Mouse (Mus musculus) stomach, embryonic 15.5 days (tissue): ENCODE results near the gene Ak9. TPM values are rescaled to one million over a fixed set of nuclear protein-coding genes. Genes with fewer than 3 reads are reported as not detected.
A peak's percentile ranks its signal among the peaks of the same experiment; 100 is the strongest.

ENCODE experiments used
- ATAC-seq: fragments of 200-750 bp; cut with Nextera tagmentation; 2 replicates; pipeline ENCODE4 v1.8.0; 2017; ENCODE audit warnings: low read depth, moderate number of reproducible peaks, moderate TSS enrichment; ENCODE audit not compliant: insufficient read depth, low FRiP score
- H3K27ac ChIP-seq: fragments of 300-500 bp; sonication (generic); 2 replicates; pipeline ENCODE4 v1.5.1; 2015; ENCODE audit warnings: mild to moderate bottlenecking, inconsistent platforms
- H3K27me3 ChIP-seq: fragments of 300-500 bp; sonication (generic); replicated peaks from 2 replicates; pipeline ENCODE4 v1.6.1; 2015; ENCODE audit warnings: inconsistent platforms
- H3K36me3 ChIP-seq: fragments of 300-500 bp; sonication (generic); 2 replicates; pipeline ENCODE4 v1.6.1; 2015; ENCODE audit warnings: inconsistent platforms
- H3K4me1 ChIP-seq: fragments of 300-500 bp; sonication (generic); 2 replicates; pipeline ENCODE4 v1.6.1; 2015; ENCODE audit warnings: inconsistent platforms
- H3K4me2 ChIP-seq: fragments of 300-500 bp; sonication (generic); 2 replicates; pipeline ENCODE4 v1.6.1; 2015; ENCODE audit warnings: mild to moderate bottlenecking, inconsistent platforms
- H3K4me3 ChIP-seq: fragments of 300-500 bp; sonication (generic); replicated peaks from 2 replicates; pipeline ENCODE4 v1.5.1; 2015; ENCODE audit warnings: inconsistent platforms
- H3K9ac ChIP-seq: fragments of 300-500 bp; sonication (generic); 2 replicates; pipeline ENCODE4 v1.6.1; 2015; ENCODE audit warnings: inconsistent platforms
- H3K9me3 ChIP-seq: fragments of 300-500 bp; sonication (generic); 2 replicates; pipeline ENCODE4 v1.6.1; 2016; ENCODE audit warnings: inconsistent platforms
- WGBS: fragments of 180-500 bp; shearing (Covaris S2); methylation state at CpG from one replicate; pipeline ENCODE4 v1.1.7; 2015; 5-methylcytosine and 5-hydroxymethylcytosine counted together
- polyA plus RNA-seq: library from polyadenylated mRNA; unstranded; fragments of >200 nt; fragmentation: Nextera tagmentation; extraction: Ambion mirVana; gene quantifications from 2 replicates; pipeline ENCODE4 v1.2.1, GENCODE M21; 2015

Ak9 gene
- polyA plus RNA-seq, 1 experiment from 2014 or later: 0.03 TPM

GRCm38 (mm10) chr10:41477278-41478181, 173.8 kb downstream of the Ak9 start:
- Histone ChIP-seq H3K4me1 (peaks cover 20% of the 10 kb centered on the region), H3K4me3 (peak overlapping the region; percentile 64), H3K36me3 (peaks cover 6% of the 10 kb centered on the region; the same call in 1 of the 2 replicates), H3K9ac (peak overlapping the region; percentile 56; the same call in 1 of the 2 replicates), H3K27ac (peak overlapping the region; percentile 89), H3K4me2 (peak overlapping the region; percentile 91), H3K27me3 (no peaks in the 10 kb centered on the region), H3K9me3 (no peaks in the 10 kb centered on the region)
- WGBS: 7% methylated on average over 20 of the region's 20 CpGs
- ATAC-seq: peak; percentile 61

- peaks cover 20% of the 10 kb centered on the region for H3K4me1 ChIP-seq
- WGBS: 83% methylated on average over 3 of the region's 3 CpGs
- H3K36me3 ChIP-seq: peaks cover 23% of the 10 kb centered on the region
- no peaks in the 10 kb centered on the region for H3K9me3 ChIP-seq
- no peak for ATAC-seq
- no peak overlapping the region for H3K4me3 ChIP-seq
- H3K27ac ChIP-seq: no peak overlapping the region
- H3K27me3 ChIP-seq: no peaks in the 10 kb centered on the region
- H3K4me2 ChIP-seq: no peak overlapping the region
- H3K9ac ChIP-seq: no peak overlapping the region
These were observed 176.2 kb downstream of the Ak9 start for GRCm38 (mm10) chr10:41479961-41480360.

GRCm38 (mm10) chr10:41480938-41481880, 177.4 kb downstream of the Ak9 start:
- H3K9me3 ChIP-seq: no peaks in the 10 kb centered on the region
- H3K4me2 ChIP-seq: no peak overlapping the region
- no peak overlapping the region for H3K4me3 ChIP-seq
- H3K4me1 ChIP-seq: peaks cover 15% of the 10 kb centered on the region; the same call in 1 of the 2 replicates
- no peak for ATAC-seq
- no peaks in the 10 kb centered on the region for H3K27me3 ChIP-seq
- peaks cover 35% of the 10 kb centered on the region for H3K36me3 ChIP-seq
- H3K9ac ChIP-seq: no peak overlapping the region
- WGBS: 69% methylated on average over 33 of the region's 33 CpGs
- no peak overlapping the region for H3K27ac ChIP-seq

GRCm38 (mm10) chr10:41482446-41482845, 178.7 kb downstream of the Ak9 start:
- no peaks in the 10 kb centered on the region for H3K9me3 ChIP-seq
- H3K27ac ChIP-seq: no peak overlapping the region
- WGBS: 84% methylated on average over 7 of the region's 7 CpGs
- peaks cover 8% of the 10 kb centered on the region; the same call in 1 of the 2 replicates for H3K4me1 ChIP-seq
- H3K27me3 ChIP-seq: no peaks in the 10 kb centered on the region
- H3K4me2 ChIP-seq: no peak overlapping the region
- peaks cover 46% of the 10 kb centered on the region for H3K36me3 ChIP-seq
- ATAC-seq: no peak
- no peak overlapping the region for H3K9ac ChIP-seq
- H3K4me3 ChIP-seq: no peak overlapping the region

Other genes with a start within 250 kb of the Ak9 start
- not detected in 2 replicates for gene Gpr6, start 231.7 kb upstream of the Ak9 start, polyA plus RNA-seq
- gene Fig4, start 720 bp upstream of the Ak9 start, polyA plus RNA-seq: 15.1 and 16.4 TPM in 2 replicates
- gene Zbtb24, start 146.4 kb downstream of the Ak9 start, polyA plus RNA-seq: 15.0 and 17.3 TPM in 2 replicates
- 27.8 and 33.3 TPM in 2 replicates for gene Mical1, start 172.3 kb downstream of the Ak9 start, polyA plus RNA-seq
- 47.2 and 56.5 TPM in 2 replicates for gene Smpd2, start 186.4 kb downstream of the Ak9 start, polyA plus RNA-seq
- gene Ppil6, start 186.5 kb downstream of the Ak9 start, polyA plus RNA-seq: 0.85 and 0.95 TPM in 2 replicates
- 155 and 178 TPM in 2 replicates for gene Cd164, start 215.4 kb downstream of the Ak9 start, polyA plus RNA-seq